Mouse (Mus musculus) heart, postnatal 0 days (tissue): ENCODE measurements around the gene Cyp2ab1.

Experiments used
- CTCF ChIP-seq: IDR thresholded peaks from 2 replicates; pipeline ENCODE4 v1.5.1; 2016; ENCODE audit warnings: antibody characterized with exemption, control low read depth, low read depth
- EP300 ChIP-seq: IDR thresholded peaks from 2 replicates; pipeline ENCODE4 v1.6.1; 2016; ENCODE audit warnings: antibody characterized with exemption, low read depth

- TF ChIP-seq CTCF (no peak), EP300 (no peak)
These were observed 9.7 kb upstream of the Cyp2ab1 start for GRCm38 (mm10) chr16:20334918-20335317.
